Mouse (Mus musculus) splenic B cell, adult 2 months (primary cell): ENCODE measurements at regions not wholly inside any gene's neighbourhood (a gene's known extent, or its start where the extent isn't known, plus 50 kb on each side); places are given as distances from the start of the nearest gene placed in this dataset.

Experiments
- DNase-seq: peaks from one replicate; pipeline ENCODE4 v3.0.0-alpha.2; 2011; ENCODE audit warnings: low read depth, low spot score
- H3K27me3 ChIP-seq: 2 replicates; pipeline ENCODE4 v1.6.1; 2012; ENCODE audit warnings: mild to moderate bottlenecking, low read length, moderate library complexity, mixed read lengths; ENCODE audit not compliant: control insufficient read depth, poor library complexity, insufficient read depth, severe bottlenecking
- H3K36me3 ChIP-seq: 2 replicates; pipeline ENCODE4 v1.6.1; 2012; ENCODE audit warnings: mild to moderate bottlenecking, low read length, moderate library complexity, mixed read lengths; ENCODE audit not compliant: control insufficient read depth, poor library complexity, insufficient read depth, severe bottlenecking

- no peaks in the 10 kb centered on the region for H3K27me3 ChIP-seq
- no peak for DNase-seq
- H3K36me3 ChIP-seq: no peaks in the 10 kb centered on the region
Measured at GRCm38 (mm10) chr1:186015831-186016561, 101.1 kb downstream of the Lyplal1 start.

DNA sequence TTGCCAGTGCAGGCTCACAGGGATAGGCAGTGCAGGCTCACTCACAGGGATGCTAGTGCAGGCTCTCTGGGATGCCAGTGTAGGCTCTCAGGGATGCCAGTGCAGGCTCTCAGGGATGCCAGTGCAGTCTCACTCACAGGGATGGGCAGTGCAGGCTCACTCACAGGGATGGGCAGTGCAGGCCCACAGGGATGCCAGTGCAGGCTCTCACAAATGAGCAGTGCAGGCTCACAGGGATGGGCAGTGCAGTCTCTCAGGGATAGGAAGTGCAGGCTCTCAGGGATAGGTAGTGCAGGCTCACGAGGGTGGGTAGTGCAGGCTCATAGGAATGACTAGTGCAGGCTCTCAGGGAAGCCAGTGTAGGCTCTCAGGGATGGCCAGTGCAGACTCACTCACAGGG lies 99.6 kb downstream of the Lyplal1 start:
- Histone ChIP-seq H3K27me3 (no peaks in the 10 kb centered on the region), H3K36me3 (no peaks in the 10 kb centered on the region)
- DNase-seq: no peak

GRCm38 (mm10) chr1:186019511-186019910 lies 97.6 kb downstream of the Lyplal1 start:
- Histone ChIP-seq H3K27me3 (no peaks in the 10 kb centered on the region), H3K36me3 (no peaks in the 10 kb centered on the region)
- DNase-seq: no peak

- DNase-seq: no peak
Measured at GRCm38 (mm10) chr1:186031951-186032350, 85.2 kb downstream of the Lyplal1 start.

GRCm38 (mm10) chr1:186034443-186034842 lies 82.7 kb downstream of the Lyplal1 start:
- Histone ChIP-seq H3K36me3 (no peaks in the 10 kb centered on the region), H3K27me3 (no peaks in the 10 kb centered on the region)
- no peak for DNase-seq

More at GRCm38 (mm10) chr1:186031951-186032350, 85.2 kb downstream of the Lyplal1 start:
- H3K27me3 ChIP-seq: no peaks in the 10 kb centered on the region
- H3K36me3 ChIP-seq: no peaks in the 10 kb centered on the region
